Mouse (Mus musculus) frontal cortex, postnatal 14 days (tissue): ENCODE measurements around the gene Otulinl.
"Not testable (repeated sequence)": the region's sequence is repeated elsewhere in the genome, so short reads cannot be mapped to it uniquely, and the experiment has no call there.

Experiments
- DNase-seq, 2 experiments: peaks; one replicate each; pipeline ENCODE4 v3.0.0; 2022; ENCODE audit warnings: low spot score in 2 of 2

Gene Otulinl

DNA sequence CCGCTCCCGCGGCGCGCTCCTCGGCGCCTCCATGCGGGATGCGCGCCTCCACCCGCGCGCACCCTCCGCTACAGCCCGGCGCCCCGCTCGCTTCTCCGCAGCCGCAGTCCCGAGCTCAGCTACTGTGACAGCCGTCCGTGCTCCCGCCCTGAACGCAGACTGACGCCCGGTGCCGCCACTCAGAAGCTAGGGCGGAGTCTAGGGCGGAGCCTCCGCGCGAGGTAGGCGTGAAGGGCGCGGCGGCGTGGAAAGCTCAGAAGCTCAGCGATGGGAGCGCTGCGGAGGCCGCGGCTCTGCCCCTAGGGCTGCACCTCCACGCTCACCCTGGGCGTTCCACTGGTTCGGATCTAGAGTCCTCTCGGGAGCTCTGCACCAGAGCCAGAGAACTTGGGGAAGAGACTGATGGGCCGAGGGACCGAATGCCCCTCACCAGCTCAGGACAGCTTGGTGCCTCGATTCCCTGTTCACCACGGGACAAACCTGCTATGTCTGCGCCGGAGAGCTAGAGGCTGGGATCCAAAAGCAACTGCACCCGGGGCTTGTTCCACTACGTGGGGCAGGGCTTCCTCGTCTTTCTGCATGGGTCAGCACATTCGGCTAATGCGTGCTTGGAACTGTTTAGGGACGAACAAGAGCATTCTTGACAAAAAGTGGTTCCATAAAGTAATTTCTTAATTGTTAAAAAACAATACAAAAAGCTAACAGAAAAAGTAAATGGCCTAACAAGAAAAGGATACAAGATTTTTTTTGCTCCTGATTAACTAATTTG, at the start of gene Otulinl:
Gene Otulinl (minus strand): TSS at position 161 of the 769 bp plus-strand sequence.
- DNase-seq, result peak; percentile 91 to 93

DNA sequence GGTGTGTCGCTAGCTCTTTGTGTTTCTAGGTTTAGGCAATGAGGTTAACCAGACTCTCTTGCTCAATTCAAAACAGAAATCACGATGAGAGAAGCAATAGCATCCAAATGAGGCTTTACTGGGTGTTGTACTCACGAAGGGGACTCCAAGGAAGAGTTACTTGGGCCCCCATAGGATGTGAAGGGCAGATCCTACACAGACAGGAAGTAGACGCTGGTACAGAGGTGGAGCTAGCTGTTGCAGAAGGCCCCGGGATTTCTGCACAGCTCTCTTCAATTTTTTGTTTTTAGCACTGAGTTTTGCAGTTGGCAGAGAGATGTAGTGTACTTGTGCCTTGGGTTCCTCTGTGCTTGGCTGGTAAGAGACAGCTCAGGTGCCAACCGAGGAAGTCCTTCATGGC, 44.8 kb upstream of the Otulinl start:
- no peak for DNase-seq

DNA sequence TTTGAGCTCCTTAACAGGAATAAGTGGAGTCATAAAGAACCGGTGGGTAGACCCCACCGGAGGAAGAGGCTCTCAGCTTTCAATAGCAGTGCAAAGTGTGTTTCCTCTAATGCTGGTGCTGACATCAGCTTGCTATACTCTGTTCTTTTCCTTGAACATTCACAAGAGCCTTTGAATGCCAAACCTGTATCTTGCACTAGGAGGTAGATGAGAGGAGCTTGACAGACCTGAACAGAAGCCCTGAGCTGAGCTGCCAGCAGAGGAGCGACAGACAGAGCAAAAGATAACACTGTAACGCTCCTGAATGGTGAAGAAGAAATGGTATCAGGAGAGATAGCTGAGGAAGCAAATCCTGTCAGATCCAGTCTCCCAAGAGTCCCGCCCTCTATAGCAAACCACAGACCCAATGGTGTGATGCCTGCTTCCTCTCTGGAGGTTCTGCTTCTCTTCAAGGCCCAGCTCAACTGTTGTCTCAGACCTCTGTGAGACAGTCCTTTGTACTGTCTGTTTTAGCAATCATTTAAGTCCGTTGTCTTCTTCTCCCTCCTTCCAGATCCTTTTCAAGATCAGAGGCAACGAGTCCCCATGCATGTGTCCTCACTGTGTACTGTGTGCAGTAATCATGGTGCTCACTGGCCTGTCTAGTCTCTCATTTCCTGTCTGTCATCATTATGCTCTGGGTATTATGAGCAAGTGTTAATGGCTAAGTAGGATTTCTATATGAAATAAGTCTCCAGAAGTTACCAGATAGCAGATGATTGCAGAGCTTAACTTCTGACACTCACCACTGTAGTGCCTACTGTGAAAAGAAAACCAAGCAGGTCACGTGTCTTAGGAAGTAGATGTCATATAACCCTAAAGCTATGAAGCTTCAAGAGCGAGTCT, 43.7 kb upstream of the Otulinl start:
- DNase-seq, result no peak

DNA sequence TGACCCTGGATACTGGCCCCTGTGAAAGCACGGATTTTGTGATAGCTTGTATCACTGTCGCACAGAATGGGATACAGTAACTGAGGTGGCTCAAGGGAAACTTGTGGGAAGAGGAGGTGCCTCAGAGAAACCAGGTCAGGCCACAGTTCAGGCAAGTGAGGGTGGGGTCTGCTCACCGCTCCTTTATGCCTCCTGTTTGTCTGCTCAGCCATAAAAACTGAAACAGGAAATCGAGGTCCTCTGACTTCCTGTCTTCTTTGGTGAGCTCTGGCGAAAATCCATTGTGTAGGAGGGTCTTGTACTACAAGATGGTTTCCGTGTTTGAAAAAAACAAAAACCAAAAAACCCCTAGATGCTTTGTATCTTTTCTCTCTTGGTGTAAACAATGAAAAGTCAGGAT, 42.9 kb upstream of the Otulinl start:
- no peak for DNase-seq

DNA sequence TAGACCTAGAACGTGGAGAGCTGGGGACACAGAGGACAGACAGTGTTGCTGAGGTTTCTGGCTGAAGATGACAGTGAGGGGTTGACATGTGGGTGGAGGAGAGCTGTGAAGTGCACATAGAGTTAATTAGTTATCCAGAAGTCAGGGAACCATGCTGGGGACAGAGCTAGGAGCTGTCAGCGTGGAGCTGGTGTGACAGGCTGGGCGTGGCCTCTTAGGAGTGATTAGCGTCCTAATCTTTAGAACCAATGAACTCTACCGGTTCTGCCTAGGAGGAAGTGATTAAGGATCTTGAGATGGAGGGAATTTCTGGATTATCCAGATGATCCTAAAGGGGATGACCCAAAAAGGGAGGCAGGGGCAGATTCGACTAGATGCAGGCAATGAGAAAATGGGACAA, 42.4 kb upstream of the Otulinl start:
- DNase-seq, result no peak

DNA sequence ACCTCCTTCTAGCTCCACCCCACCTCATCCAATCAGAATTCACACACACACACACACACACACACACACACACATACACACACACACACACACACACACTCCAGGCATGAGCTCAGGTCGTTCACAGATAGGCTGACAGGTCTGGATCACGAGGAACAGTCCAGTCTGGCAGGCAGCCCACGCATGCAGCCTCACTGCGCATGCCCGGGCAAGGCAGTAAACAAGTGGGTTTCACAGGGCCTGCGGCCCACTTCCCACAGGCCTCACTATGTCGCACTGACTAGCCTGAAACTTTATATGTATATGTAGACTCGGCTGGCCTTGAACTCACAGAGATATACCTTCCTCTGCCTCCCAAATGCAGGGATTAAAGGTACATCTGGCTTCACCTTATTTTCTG, 38.9 kb upstream of the Otulinl start:
- DNase-seq, result not testable (repeated sequence)

DNA sequence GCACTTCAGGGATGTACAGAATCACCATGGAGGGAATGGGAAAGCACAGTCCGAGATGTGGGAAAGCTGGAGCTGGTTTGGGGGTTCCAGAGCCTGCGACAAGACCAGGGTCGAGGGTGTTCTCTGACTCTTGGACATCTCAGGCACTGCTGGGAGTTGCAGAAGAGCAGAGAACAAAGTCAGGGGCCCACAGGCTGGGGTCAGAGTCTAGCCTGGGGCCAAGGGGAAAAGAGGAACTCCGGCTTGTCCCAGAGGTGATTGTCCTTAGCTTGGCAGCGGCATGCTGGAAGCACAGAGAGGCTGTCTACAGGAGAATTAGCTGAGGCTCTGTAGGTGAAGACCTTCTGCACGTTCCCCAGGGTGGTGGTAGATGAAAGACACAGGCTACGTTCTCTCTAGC, 37.3 kb upstream of the Otulinl start:
- no peak for DNase-seq

DNA sequence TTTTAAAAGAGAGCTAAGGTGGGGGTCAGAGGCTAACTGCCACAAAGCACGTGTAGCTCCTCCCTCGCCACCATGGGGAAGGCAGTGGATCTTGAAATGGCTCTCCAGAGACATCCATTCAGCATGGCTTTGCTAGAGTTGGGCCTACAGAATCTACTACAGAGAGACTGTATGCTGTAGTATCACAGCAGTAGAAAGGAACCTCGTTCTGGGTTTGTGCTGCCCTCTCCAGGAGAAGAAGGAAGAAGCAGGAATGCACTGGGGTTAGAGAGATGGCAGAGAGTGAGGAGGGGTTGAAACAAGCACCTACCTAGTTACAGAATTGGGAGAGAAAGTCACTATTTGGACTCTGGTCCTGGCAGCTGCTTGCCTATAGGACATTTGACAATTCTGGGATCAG, 34.0 kb upstream of the Otulinl start:
- DNase-seq, result peak in 1 of 2 experiments; percentile 61

DNA sequence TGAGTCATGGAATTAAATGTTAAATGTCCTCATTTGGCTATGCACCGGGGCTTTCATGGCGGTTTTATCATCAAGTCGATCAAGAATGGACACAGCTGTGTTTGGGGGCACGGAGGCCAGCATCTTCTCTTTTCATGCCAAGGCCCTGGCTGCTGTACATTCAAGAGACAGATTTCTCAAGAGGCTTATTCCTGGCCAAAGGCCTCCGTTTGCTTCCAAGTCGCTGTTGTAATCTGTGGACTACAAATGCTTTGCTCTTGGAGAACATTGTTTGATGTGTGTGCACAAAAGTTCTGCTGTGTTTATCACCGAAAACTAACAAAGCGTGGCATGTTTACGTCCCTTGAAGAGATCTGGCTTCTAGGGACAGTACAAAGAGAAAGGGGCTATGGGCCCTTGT, 29.3 kb upstream of the Otulinl start:
- no peak for DNase-seq

DNA sequence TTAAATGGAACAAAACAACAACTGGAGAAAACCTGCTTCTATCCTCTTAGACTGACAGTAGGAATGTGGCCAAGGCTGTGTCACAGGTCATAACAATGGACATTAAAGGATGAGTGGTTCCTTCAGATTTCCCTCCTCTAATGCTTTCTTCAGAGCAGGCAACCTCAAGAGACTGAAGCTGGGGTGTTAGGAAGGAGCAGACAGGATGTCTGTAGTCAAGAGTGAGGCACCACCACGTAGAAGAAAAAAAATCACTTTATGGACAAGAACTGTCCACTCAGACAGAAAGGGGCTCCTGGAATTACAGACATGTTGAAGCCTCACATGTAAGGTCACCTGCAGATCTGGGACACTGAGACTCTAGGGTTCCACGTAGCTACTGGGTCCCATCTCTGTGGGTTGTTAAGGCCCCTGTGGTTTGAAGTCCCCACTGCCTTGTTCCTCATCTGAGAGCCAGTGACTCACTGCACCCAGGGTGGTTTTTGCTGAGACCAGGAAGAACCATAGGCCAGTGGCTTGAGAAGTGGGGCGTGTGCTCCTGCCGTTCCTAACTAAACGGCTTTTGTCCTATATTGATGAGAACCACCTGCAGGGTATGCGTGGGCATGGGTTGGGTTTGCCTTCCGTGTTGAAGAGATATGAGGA, 27.7 kb upstream of the Otulinl start:
- no peak for DNase-seq

DNA sequence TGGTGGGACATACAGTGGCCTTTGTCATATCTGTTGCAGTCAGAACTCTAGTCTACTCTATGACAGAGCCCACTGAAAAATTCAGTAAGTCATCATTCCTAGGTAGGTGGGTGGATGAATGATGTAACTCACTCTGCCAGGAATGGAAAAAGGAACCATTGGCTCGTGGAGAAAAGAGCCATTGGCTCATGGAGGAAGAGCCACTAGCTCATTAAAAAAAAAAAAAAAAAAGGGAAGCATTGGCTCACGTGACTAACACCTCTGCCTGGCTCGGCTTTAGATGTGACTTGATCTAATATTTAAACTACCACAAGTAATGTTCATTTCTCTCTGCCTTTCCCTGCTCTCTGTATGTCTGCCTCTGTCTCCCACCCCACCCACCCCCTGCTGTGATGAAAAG, 27.1 kb upstream of the Otulinl start:
- no peak for DNase-seq

DNA sequence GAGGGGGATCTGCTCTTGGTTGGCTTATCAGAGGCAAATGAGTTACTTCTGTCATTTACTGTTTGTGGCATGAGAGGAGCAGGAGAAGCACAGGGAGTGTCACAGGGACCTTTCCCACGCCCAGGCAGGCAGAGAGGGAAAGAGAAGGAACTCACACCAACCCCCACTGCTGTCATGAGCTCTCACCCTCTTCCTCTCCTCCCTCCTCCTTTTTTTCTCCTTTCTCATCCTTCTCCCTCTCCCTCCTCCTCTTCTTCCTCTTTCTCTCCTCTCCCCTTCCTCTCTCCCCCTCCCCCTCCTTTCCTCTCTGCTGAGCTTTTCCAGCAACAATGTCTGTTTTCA, 21.6 kb upstream of the Otulinl start:
- DNase-seq, result no peak

DNA sequence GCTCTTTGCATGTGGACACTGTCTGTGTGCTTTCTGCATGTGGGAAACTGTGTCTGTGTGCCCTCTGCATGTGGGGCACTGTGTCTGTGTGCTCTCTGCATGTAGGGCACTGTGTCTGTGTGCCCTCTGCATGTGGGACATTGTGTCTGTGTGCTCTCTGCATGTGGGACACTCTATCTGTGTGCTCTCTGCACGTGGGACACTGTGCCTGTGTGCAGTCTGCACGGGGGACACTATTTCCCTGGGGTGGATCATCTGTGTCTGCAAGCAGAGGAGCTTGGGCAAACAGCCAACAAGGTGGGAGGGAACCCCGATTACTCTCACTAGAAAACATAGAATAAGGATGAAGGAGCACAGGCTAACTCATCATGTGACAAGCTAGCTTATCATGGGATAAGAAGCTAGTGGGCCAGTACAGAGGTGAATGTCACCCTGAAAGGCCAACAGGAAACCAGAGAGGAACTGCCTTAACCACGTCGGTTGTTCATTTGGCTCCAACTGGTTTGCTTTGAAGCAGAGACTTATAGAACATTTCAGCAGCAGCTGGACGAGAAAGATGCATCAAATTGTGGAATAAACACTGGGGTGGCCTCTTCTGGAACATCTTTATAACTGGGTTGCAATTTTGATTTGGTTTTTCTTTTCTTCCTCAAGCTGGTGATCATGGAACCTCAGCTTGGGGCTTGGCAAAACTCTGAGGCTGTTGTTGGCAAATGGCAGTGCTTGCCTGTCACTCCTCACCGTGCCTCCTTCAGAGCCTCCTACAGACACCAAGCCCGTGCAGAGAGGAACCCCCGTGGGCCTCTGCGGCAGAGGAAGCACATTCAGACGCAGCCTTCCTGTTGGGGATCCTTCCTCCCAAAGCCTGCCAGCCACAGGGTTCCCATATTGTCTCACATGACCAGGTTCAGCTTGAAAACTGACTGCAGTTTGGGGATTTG, 20.9 kb upstream of the Otulinl start:
- DNase-seq, result peak in 1 of 2 experiments; percentile 52

DNA sequence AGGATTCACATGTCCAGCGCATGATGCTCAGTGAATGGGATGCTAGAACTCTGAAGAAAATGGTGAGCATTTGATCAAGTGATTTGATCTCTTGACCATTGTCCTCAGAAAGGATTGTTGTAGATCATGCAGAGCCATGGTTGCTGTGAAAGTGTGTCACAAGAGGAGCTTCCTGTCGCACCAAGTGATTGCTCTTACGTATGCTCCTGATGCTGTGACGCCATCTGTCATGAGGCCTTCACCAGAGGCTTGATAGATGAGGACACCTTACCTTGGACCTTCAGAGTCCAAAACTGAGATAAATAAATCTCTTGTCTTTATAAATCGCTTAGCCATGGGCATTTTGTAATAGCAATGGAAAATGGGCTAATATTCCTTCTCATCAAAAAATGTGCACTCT, 16.3 kb upstream of the Otulinl start:
- DNase-seq, result no peak

DNA sequence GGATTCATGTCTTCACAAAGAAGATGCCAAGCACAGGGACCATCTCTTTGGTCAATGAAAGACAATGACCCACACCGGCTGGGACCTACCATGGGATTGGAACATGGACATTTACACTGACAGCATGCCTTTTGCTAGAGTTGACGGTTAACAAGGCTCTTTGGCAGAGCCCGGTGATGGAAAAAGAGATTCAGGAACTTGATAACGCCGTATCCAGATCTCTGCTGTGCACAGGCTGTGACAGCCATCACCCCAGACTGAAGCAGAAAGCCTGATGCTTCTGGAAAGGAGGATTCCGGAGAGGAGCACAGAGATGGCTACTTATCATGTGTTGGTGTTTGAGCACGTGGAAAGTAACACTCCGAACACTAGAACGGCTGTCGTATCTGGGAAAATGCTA, 11.9 kb upstream of the Otulinl start:
- DNase-seq, result no peak

DNA sequence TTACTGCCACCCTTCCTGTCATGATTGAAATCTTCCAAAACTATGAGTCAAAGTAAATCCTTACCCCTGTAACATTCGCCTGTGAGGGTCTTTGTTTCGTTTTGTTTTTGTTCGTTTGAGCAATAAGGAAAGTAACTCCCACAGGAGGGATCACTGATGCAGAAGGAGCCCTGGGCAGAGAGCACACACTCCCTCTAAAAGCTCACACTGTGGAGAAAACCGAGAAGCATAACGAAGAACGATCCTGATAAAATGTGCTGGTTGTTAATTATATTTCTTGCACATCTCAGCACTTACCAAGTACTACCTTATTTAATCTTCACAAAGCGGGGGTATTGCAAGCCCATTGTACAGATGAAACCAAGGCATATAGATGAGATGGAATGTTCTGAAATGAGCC, 10.8 kb upstream of the Otulinl start:
- DNase-seq, result no peak

DNA sequence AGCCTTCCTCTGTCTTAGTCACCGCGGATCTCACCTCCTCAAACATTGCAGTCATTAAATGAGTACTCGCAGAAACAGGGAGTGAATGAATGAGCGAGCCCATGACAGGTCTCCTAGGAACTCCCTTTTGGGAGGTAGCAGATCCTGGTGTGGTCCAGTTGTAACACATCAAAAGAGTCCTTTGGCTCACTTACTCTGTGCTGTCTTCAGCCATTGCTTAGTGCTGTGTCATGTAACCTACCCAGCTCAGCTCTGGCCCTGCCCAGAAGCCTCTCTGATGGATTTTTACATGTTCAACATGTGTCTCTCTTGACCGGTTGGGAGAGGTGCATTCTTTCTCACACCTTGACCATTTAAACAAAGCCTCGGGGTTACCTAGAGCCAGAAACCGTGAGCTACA, 9.8 kb upstream of the Otulinl start:
- DNase-seq, result no peak

DNA sequence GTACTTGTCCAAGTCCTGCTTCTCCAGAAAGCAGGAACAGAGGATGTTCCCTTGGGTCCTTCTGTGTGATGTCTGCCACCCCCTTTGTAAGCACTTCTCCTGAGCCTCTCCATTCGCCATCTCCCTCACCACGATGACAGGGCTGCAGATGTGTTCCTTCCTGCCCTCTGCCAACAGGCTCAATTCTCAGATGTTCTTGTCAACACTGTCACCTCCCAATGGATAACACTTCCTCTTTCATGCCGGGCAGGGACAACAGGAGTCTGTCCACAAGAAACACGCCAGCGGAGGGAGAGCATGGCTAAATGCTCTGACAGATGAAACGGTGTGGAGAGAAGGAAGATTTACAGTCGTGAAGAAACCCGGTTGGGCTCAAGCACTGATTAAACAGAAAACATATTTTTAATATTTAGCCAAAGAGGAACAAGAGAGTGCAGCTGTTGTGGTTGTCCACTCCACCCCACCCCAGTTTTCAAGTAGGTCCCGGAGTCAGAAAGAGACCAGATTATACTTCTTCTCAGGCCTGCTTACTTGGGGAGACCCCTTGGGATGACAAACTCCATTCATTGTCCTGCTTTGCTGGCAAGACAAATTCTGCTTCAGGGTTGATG, 6.8 kb upstream of the Otulinl start:
- DNase-seq, result no peak

DNA sequence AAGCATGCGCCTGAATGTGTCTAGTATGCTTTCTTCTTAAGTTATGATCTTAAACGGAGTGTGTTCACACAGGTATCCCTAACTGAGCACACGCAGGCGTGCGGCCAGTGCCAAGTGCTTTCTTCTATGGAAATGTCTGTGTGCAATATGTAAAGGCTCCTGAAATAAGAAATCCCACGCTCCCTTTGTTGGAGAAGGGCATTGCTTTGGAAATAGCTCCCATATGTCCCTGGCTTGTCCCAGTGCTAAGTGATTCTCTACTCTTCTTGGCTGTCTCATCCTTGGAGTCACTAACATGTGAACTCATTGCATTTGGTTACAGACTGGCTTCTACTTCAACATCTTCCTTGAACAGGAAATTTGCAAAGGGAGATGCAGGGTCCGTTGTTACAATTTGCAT, 3.4 kb upstream of the Otulinl start:
- DNase-seq, result no peak

DNA sequence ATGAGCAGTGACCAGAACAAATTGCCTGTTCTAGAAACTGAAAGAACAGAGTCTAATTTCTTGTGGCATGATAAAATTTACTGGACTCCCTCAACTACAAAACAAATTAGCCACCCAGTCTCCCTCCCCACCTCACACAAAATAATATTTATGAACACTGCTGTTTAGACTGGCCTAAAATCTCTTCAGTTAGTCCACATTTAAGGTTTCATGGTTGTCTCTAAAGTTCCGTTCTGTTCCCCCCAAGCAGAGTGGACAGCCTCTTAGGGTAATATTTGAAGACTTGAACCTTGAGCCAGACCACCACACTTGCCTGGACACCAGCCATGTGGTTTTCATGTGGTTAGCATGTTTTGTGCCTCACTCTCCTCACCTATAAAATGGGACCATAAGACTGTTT, 1.8 kb upstream of the Otulinl start:
- DNase-seq, result no peak

DNA sequence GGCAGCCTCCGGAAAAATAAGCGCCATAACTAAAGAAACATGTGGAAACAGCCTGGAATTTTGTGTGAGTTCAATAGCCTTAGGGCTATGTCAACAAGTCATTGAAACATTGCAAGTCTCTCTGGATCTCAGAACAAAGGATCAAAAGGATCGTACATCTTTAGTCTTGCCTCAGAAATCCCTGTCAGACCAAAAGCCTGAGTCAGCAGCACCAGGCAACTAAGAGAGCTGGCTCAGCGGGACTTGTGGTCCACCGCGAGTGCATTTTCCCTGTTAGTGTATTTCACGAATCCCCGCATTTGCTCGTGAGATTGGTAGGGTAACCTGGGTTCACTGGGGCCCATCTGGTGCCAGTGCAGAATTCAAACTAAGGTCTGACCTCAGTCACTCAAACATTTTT, 1.2 kb upstream of the Otulinl start:
- DNase-seq, result no peak
